Mouse (Mus musculus) midbrain, embryonic 16.5 days (tissue): ENCODE measurements around the gene Astn2. TPM values are rescaled to one million over a fixed set of nuclear protein-coding genes. Genes with fewer than 3 reads are reported as not detected.
A peak's percentile ranks its signal among the peaks of the same experiment; 100 is the strongest.

Source experiments
- ATAC-seq: fragments of 200-750 bp; cut with Nextera tagmentation; 2 replicates; pipeline ENCODE4 v1.8.0; 2017; ENCODE audit warnings: moderate TSS enrichment
- H3K27ac ChIP-seq: fragments of 300-500 bp; sonication (generic); 2 replicates; pipeline ENCODE4 v1.5.1; 2014; ENCODE audit warnings: mild to moderate bottlenecking, low read length, mixed read lengths
- H3K27me3 ChIP-seq: fragments of 300-500 bp; sonication (generic); 2 replicates; pipeline ENCODE4 v1.6.1; 2014; ENCODE audit warnings: low read depth, low read length, mixed read lengths; ENCODE audit not compliant: control insufficient read depth, insufficient read depth
- H3K36me3 ChIP-seq: fragments of 300-500 bp; sonication (generic); 2 replicates; pipeline ENCODE4 v1.6.1; 2014; ENCODE audit warnings: mild to moderate bottlenecking, low read length, moderate library complexity, mixed read lengths; ENCODE audit not compliant: control insufficient read depth, insufficient read depth
- H3K4me1 ChIP-seq: fragments of 300-500 bp; sonication (generic); 2 replicates; pipeline ENCODE4 v1.6.1; 2014; ENCODE audit warnings: mild to moderate bottlenecking, low read length, mixed read lengths; ENCODE audit not compliant: control insufficient read depth, insufficient read depth
- H3K4me2 ChIP-seq: fragments of 300-500 bp; sonication (generic); 2 replicates; pipeline ENCODE4 v1.6.1; 2014; ENCODE audit warnings: mild to moderate bottlenecking, low read length, mixed read lengths
- H3K4me3 ChIP-seq: fragments of 300-500 bp; sonication (generic); 2 replicates; pipeline ENCODE4 v1.5.1; 2014; ENCODE audit warnings: low read depth, mild to moderate bottlenecking, low read length, moderate library complexity, mixed read lengths
- H3K9ac ChIP-seq: fragments of 300-500 bp; sonication (generic); 2 replicates; pipeline ENCODE4 v1.6.1; 2014; ENCODE audit warnings: low read depth, low read length, mixed read lengths
- H3K9me3 ChIP-seq: fragments of 300-500 bp; sonication (generic); replicated peaks from 2 replicates; pipeline ENCODE4 v1.6.1; 2014; ENCODE audit warnings: mild to moderate bottlenecking, low read length, mixed read lengths; ENCODE audit not compliant: control insufficient read depth, poor library complexity, severe bottlenecking
- WGBS: fragments of 180-500 bp; shearing (Covaris S2); extraction: QIAGEN DNeasy Blood & Tissue Kit; methylation state at CpG from one replicate; pipeline ENCODE4 v1.1.7; 2014; 5-methylcytosine and 5-hydroxymethylcytosine counted together
- polyA plus RNA-seq: library from polyadenylated mRNA; unstranded; fragments of >200 nt; fragmentation: Nextera tagmentation; extraction: Ambion mirVana; gene quantifications from 2 replicates; pipeline ENCODE4 v1.2.1, GENCODE M21; 2015

Gene Astn2
- polyA plus RNA-seq, 1 experiment from 2014 or later = 1.8 TPM

- Histone ChIP-seq H3K36me3 (no peaks in the 10 kb centered on the region), H3K9me3 (no peaks in the 10 kb centered on the region), H3K4me1 (no peaks in the 10 kb centered on the region), H3K9ac (no peak overlapping the region), H3K27ac (no peak overlapping the region), H3K4me2 (no peak overlapping the region), H3K27me3 (no peaks in the 10 kb centered on the region), H3K4me3 (no peak overlapping the region)
- 89% methylated on average over 3 of the region's 3 CpGs for WGBS
- no peak for ATAC-seq
Measured at GRCm38 (mm10) chr4:66337443-66337842, 67.0 kb downstream of the Astn2 start.

DNA sequence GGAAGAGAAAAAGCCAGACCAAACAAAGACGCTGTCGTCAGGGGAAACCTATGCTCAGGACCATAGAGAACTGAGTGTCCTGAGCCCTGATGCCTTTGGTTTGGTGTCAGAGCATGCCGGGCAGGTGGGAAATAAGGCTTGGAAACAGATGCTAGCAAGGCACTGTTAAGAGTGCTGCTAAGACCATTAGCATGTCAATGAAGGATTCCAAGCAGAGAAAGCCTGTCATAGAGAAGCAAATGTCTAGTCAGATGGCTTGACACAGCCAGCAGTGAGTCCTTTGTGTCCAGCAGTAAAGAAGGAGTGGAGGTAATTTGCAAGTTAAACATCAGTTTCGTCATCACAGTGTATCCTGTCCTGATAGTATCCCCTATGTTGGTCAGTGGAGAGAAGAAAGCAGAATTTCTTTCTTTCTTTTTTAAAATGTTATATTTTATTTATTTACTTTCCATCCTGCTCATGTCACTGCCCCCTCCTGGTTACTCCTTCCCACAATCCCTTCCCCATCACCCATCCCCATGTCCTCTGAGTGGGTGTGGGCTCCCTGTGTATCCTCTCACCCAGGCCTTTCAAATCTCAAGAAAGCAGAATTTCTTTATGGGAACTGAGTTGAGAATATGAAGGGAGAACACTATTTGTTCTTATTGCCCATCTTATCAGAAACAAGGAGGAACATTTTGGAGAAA, 73.7 kb downstream of the Astn2 start:
- H3K27me3 ChIP-seq = no peaks in the 10 kb centered on the region
- WGBS = 7% methylated on average over 4 of the region's 4 CpGs
- no peak overlapping the region for H3K4me2 ChIP-seq
- H3K27ac ChIP-seq = peak overlapping the region; percentile 53
- ATAC-seq = peak; percentile 77
- H3K9me3 ChIP-seq = no peaks in the 10 kb centered on the region
- H3K9ac ChIP-seq = no peak overlapping the region
- H3K4me3 ChIP-seq = no peak overlapping the region
- peaks cover 7% of the 10 kb centered on the region for H3K4me1 ChIP-seq
- H3K36me3 ChIP-seq = no peaks in the 10 kb centered on the region

GRCm38 (mm10) chr4:66321051-66321450, 83.4 kb downstream of the Astn2 start:
- 0 out of 2 replicates have a peak, but pooled peaks cover 2% of the 10 kb centered on the region for H3K4me1 ChIP-seq
- H3K4me3 ChIP-seq = no peak overlapping the region
- no peak overlapping the region for H3K9ac ChIP-seq
- H3K9me3 ChIP-seq = no peaks in the 10 kb centered on the region
- ATAC-seq = no peak
- WGBS = 91% methylated on average over 2 of the region's 2 CpGs
- H3K27me3 ChIP-seq = no peaks in the 10 kb centered on the region
- no peaks in the 10 kb centered on the region for H3K36me3 ChIP-seq
- no peak overlapping the region for H3K4me2 ChIP-seq
- no peak overlapping the region for H3K27ac ChIP-seq

DNA sequence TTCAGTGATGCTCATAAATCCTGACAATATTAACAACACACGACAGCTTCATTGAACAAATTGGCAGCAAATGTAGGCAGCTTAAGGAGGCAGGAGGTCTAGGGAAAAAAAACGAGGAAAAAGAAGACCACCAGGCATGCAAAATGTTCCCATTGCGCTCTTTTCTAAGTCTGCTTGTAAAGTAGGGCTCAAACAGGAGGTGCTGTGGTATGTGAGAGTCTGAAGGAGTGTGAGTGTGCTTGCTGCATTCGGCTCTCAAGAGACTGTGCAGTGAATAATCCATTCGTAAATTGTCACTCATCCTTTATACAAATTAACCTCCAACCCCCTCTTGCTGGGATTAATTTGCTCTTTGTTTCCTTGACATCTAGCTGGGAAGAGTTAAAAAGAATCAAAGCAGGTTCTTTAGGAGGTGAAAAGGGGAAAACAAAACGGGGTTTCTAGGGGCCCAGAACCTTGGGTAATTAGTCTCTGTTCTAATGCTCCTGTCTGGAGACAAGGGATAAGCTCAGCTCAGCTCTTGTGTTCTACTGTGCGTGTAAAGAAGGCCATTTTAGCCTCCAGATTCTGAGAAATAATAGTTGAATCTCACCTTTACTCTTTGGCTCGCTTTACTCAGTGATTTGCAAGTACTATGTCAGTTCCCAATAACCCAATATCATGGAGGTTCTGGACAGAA, 89.5 kb downstream of the Astn2 start:
- no peak for ATAC-seq
- no peak overlapping the region for H3K4me3 ChIP-seq
- 10% methylated on average over 8 of the region's 8 CpGs for WGBS
- H3K36me3 ChIP-seq = no peaks in the 10 kb centered on the region
- no peak overlapping the region for H3K27ac ChIP-seq
- H3K4me1 ChIP-seq = peaks cover 8% of the 10 kb centered on the region; the same call in 1 of the 2 replicates
- no peaks in the 10 kb centered on the region for H3K9me3 ChIP-seq
- no peak overlapping the region for H3K9ac ChIP-seq
- no peak overlapping the region; the same call in 1 of the 2 replicates for H3K4me2 ChIP-seq
- no peaks in the 10 kb centered on the region for H3K27me3 ChIP-seq

- H3K9me3 ChIP-seq = no peaks in the 10 kb centered on the region
- H3K27ac ChIP-seq = no peak overlapping the region
- ATAC-seq = no peak
- no peaks in the 10 kb centered on the region for H3K27me3 ChIP-seq
- WGBS = 65% methylated on average over 1 of the region's 1 CpGs
- no peak overlapping the region for H3K9ac ChIP-seq
- no peak overlapping the region for H3K4me3 ChIP-seq
- peaks cover 6% of the 10 kb centered on the region; the same call in 1 of the 2 replicates for H3K4me1 ChIP-seq
- no peaks in the 10 kb centered on the region for H3K36me3 ChIP-seq
- no peak overlapping the region for H3K4me2 ChIP-seq
Measured at GRCm38 (mm10) chr4:66312733-66313132, 91.7 kb downstream of the Astn2 start.

- ATAC-seq = no peak
- H3K9ac ChIP-seq = no peak overlapping the region
Measured at GRCm38 (mm10) chr4:66310315-66311020, 93.9 kb downstream of the Astn2 start.

DNA sequence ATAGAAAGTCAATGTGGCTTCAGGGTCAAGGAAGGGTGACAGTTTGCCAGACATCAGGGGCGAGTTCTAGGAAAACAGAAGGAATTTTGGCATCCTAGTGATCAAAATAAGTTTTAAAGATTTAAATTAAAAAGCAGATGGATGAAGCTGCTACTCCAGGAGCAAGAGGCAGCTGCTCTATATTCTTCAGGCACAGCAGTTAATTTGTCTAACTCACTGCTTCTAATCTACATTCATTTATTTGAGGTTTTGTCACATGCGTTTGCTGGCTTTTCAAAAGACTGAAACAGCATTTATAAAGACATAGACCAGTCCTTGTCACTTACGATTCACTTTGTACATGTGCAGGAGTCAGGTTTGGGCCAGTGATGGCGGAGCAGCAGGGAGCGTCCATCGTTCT, 98.0 kb downstream of the Astn2 start:
- WGBS = 70% methylated on average over 6 of the region's 6 CpGs

More at GRCm38 (mm10) chr4:66310315-66311020, 93.9 kb downstream of the Astn2 start:
- H3K4me3 ChIP-seq = no peak overlapping the region
- H3K4me2 ChIP-seq = no peak overlapping the region
- H3K4me1 ChIP-seq = peaks cover 6% of the 10 kb centered on the region; the same call in 1 of the 2 replicates
- H3K27ac ChIP-seq = no peak overlapping the region
- no peaks in the 10 kb centered on the region for H3K27me3 ChIP-seq
- WGBS = 71% methylated on average over 7 of the region's 7 CpGs
- no peaks in the 10 kb centered on the region for H3K36me3 ChIP-seq
- H3K9me3 ChIP-seq = no peaks in the 10 kb centered on the region

DNA sequence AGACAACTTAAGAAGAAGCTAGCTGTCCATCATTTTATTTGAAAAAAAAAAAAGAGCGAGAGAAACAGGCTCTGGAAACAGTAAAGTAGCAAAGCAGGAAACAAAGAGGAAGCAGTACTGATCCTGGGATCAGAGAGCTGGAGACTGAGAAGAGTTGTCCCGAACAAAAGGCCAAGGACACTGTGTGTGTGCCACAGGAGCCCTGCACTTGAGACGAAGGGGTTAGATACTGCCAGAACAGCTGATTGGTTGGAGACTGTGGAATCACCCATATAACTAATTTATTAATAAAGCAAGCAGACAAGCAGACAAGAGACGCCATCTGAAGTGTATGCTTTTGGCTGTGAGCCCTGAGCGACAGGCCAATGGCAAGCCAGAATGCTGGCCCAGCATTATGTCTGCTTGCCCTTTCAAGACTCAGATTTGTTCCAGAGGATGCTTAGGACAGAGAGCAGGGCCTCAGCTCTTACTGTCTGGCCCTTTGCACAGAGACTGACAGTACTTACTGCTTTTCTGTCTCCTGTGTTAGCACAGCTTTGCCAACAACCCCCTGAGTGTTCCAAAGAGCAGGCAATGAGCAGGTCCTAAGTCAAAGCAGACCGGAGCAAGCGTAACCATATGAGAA, 101.6 kb downstream of the Astn2 start:
- Histone ChIP-seq H3K36me3 (no peaks in the 10 kb centered on the region), H3K4me3 (no peak overlapping the region), H3K9ac (no peak overlapping the region), H3K9me3 (no peaks in the 10 kb centered on the region), H3K4me1 (peaks cover 10% of the 10 kb centered on the region; the same call in 1 of the 2 replicates), H3K27ac (peak overlapping the region; percentile 61), H3K27me3 (no peaks in the 10 kb centered on the region), H3K4me2 (no peak overlapping the region)
- WGBS = 48% methylated on average over 7 of the region's 7 CpGs
- peak; percentile 60; the same call in 1 of the 2 replicates for ATAC-seq

More for the DNA sequence above, 98.0 kb downstream of the Astn2 start:
- Histone ChIP-seq H3K9ac (no peak overlapping the region), H3K36me3 (no peaks in the 10 kb centered on the region), H3K27me3 (no peaks in the 10 kb centered on the region), H3K9me3 (no peaks in the 10 kb centered on the region), H3K4me3 (no peak overlapping the region), H3K4me1 (peaks cover 10% of the 10 kb centered on the region; the same call in 1 of the 2 replicates), H3K27ac (no peak overlapping the region), H3K4me2 (no peak overlapping the region)
- ATAC-seq = no peak
